Mouse (Mus musculus): Measurements from ENCODE around the gene Mcpt9.
"Not testable (repeated sequence)": the region's sequence is repeated elsewhere in the genome, so short reads cannot be mapped to it uniquely, and the experiment has no call there.

DNA sequence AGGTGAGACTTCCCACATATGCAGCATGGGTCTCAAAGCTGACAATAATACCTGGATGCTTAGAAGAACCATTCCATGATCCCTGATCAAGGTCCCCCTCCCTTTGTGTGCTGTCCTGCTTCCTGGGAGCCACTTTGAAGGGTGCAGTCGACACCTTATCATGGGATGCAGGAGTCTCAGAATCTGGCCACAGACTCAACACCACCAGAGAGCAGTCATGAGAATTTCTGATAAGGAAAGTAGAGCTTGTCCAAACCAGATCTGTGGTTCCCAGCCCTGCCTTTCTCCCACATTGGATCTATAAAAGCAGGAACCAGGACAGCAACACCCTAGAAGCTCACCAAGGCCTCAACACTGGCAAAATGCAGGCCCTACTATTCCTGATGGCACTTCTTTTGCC lies 11.5 kb upstream of the Mcpt9 start, which contains the start of gene Mcpt2:
- not testable (repeated sequence) for TF ChIP-seq GATA2 (IDR thresholded peaks at IDR 0.05; ENCODE audit: borderline replicate concordance, low read depth, low read length); CTCF (IDR thresholded peaks at IDR 0.05; ENCODE audit: low read depth, low read length); POLR2AphosphoS5 (IDR thresholded peaks at IDR 0.05; ENCODE audit: insufficient replicate concordance, low read depth, low read length); GATA1 (IDR thresholded peaks at IDR 0.05; ENCODE audit: borderline replicate concordance, low read length)
